Mouse (Mus musculus): ENCODE results near the gene Ubc.

DNA sequence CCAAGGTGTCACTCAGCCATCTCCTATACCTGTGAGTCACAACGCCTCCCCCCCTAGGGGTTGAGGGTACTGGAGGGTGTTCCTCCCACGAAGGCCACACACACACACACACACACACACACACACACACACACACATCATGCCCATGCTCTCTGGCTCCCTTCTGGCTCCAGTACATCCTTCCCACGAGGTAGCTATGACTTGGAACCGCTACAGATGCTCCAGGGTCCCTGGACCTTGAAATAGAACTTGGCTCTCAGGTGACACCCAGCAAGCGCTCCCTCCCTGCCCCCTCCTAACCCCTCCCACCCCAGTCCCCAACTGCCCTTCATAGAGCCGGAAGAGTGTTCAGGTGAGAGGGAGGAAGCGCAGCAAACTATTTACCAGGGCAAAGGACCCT is 34.4 kb downstream of the Ubc start:
- TF ChIP-seq CTCF (IDR thresholded peaks at IDR 0.05; ENCODE audit: borderline replicate concordance, insufficient read depth, low read depth, low read length) (no peak), POLR2A (IDR thresholded peaks at IDR 0.05; ENCODE audit: borderline replicate concordance, insufficient read depth, low read length) (no peak)
